Mouse (Mus musculus) liver, embryonic 16.5 days (tissue): ENCODE measurements around the gene 2310022B05Rik. TPM values are rescaled to one million over a fixed set of nuclear protein-coding genes. Genes with fewer than 3 reads are reported as not detected.

Experiments used
- ATAC-seq: fragments of 200-750 bp; cut with Nextera tagmentation; 2 replicates; pipeline ENCODE4 v1.8.0; 2017; ENCODE audit warnings: low read depth, mild to moderate bottlenecking, moderate number of reproducible peaks, moderate library complexity
- H3K27ac ChIP-seq: fragments of 300-500 bp; sonication (generic); 2 replicates; pipeline ENCODE4 v1.5.1; 2014; ENCODE audit warnings: mild to moderate bottlenecking, low read length
- H3K27me3 ChIP-seq: fragments of 300-500 bp; sonication (generic); 2 replicates; pipeline ENCODE4 v1.6.1; 2014; ENCODE audit warnings: low read depth, low read length, mixed read lengths; ENCODE audit not compliant: control insufficient read depth, insufficient read depth
- H3K36me3 ChIP-seq: fragments of 300-500 bp; sonication (generic); 2 replicates; pipeline ENCODE4 v1.6.1; 2014; ENCODE audit warnings: mild to moderate bottlenecking; ENCODE audit not compliant: control insufficient read depth, insufficient read depth
- H3K4me1 ChIP-seq: fragments of 300-500 bp; sonication (generic); 2 replicates; pipeline ENCODE4 v1.6.1; 2014; ENCODE audit warnings: low read depth, low read length, mixed read lengths; ENCODE audit not compliant: control insufficient read depth
- H3K4me2 ChIP-seq: fragments of 300-500 bp; sonication (generic); 2 replicates; pipeline ENCODE4 v1.6.1; 2014; ENCODE audit warnings: low read depth, low read length, mixed read lengths
- H3K4me3 ChIP-seq: fragments of 300-500 bp; sonication (generic); 2 replicates; pipeline ENCODE4 v1.5.1; 2014; ENCODE audit warnings: low read depth, mild to moderate bottlenecking, low read length
- H3K9ac ChIP-seq: fragments of 300-500 bp; sonication (generic); 2 replicates; pipeline ENCODE4 v1.6.1; 2014; ENCODE audit warnings: low read depth, low read length
- H3K9me3 ChIP-seq: fragments of 300-500 bp; sonication (generic); replicated peaks from 2 replicates; pipeline ENCODE4 v1.6.1; 2016; ENCODE audit warnings: low read length; ENCODE audit not compliant: control insufficient read depth
- WGBS: fragments of 180-500 bp; shearing (Covaris S2); extraction: QIAGEN DNeasy Blood & Tissue Kit; methylation state at CpG from one replicate; pipeline ENCODE4 v1.1.7; 2014; ENCODE audit not compliant: insufficient replicate concordance; 5-methylcytosine and 5-hydroxymethylcytosine counted together
- polyA plus RNA-seq: library from polyadenylated mRNA; unstranded; fragments of >200 nt; fragmentation: Nextera tagmentation; extraction: Ambion mirVana; gene quantifications from 2 replicates; pipeline ENCODE4 v1.2.1, GENCODE M21; 2015

2310022B05Rik gene
- polyA plus RNA-seq = 5.3 and 6.4 TPM in 2 replicates

GRCm38 (mm10) chr8:124663112-124663873 lies at the start of gene 2310022B05Rik:
Gene 2310022B05Rik, minus strand, starts transcription at chr8:124663369.
- Histone ChIP-seq H3K9ac (peak within 1 kb of the TSS; percentile 88), H3K27ac (peak within 1 kb of the TSS; percentile 67), H3K4me3 (peak within 1 kb of the TSS; percentile 90), H3K9me3 (no peaks in the 10 kb centered on the region), H3K36me3 (no peaks in the 10 kb centered on the region), H3K4me2 (peak within 1 kb of the TSS; percentile 98), H3K4me1 (peaks cover 38% of the 10 kb centered on the region), H3K27me3 (no peaks in the 10 kb centered on the region)
- peak; percentile 81 for ATAC-seq
- 2% methylated on average over 55 of the region's 69 CpGs for WGBS

- 88% methylated on average over 8 of the region's 8 CpGs for WGBS
- Histone ChIP-seq H3K27ac (no peak overlapping the region), H3K4me2 (no peak overlapping the region), H3K9me3 (no peaks in the 10 kb centered on the region), H3K9ac (no peak overlapping the region), H3K36me3 (peaks cover 4% of the 10 kb centered on the region), H3K27me3 (no peaks in the 10 kb centered on the region), H3K4me3 (no peak overlapping the region), H3K4me1 (no peaks in the 10 kb centered on the region)
- ATAC-seq = no peak
These were observed 42.7 kb upstream of the 2310022B05Rik start for GRCm38 (mm10) chr8:124705823-124706222.

- H3K9ac ChIP-seq = no peak overlapping the region
- H3K9me3 ChIP-seq = no peaks in the 10 kb centered on the region
- no peaks in the 10 kb centered on the region for H3K27me3 ChIP-seq
- peaks cover 4% of the 10 kb centered on the region; the same call in 1 of the 2 replicates for H3K36me3 ChIP-seq
- H3K27ac ChIP-seq = no peak overlapping the region
- H3K4me1 ChIP-seq = no peaks in the 10 kb centered on the region
- no peak for ATAC-seq
- WGBS = 81% methylated on average over 4 of the region's 4 CpGs
- H3K4me3 ChIP-seq = no peak overlapping the region
- H3K4me2 ChIP-seq = no peak overlapping the region
These were observed 41.2 kb upstream of the 2310022B05Rik start for GRCm38 (mm10) chr8:124704376-124704775.

DNA sequence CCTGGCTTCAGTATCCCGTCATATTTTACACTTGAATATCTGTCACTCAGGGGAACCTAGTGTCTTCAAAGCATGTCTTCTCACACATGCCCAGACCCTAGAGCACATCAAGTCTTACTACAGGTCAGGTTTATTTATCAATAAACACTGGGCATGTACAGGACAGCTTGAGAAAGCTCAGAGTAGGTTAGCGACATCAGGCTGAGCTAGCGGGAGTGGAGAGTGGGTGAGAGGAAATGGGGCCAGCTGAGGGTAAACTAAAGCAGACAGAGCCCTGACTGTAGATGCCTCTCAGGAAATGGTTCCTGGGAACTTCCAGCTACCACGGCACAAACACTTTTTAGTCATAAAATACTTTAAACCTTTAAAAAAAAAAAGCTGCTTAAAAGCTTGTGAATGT lies 40.4 kb upstream of the 2310022B05Rik start:
- Histone ChIP-seq H3K36me3 (peaks cover 4% of the 10 kb centered on the region; the same call in 1 of the 2 replicates), H3K9me3 (no peaks in the 10 kb centered on the region), H3K9ac (no peak overlapping the region), H3K4me1 (no peaks in the 10 kb centered on the region), H3K27me3 (no peaks in the 10 kb centered on the region), H3K27ac (no peak overlapping the region), H3K4me3 (no peak overlapping the region), H3K4me2 (no peak overlapping the region)
- 71% methylated on average over 4 of the region's 4 CpGs for WGBS
- ATAC-seq = no peak

DNA sequence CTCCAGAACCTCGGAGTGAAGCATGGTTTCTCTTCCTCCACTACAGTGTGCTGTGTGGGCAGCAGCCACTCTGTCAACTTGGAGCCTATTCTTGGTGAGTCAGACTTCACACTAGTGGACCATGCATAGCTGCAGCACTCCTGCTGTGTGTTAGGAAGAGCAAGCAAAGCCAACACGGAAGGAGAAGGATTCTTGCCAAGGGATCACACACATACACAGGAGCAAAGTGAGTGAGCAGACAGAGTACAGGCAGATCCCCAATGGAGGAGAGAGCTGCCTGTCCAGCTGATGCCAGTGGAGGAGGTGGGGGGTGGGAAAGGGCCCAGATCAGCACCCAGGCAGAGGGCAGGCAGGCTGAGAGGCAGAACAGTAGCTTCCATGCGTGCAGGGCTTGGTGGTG lies 39.0 kb upstream of the 2310022B05Rik start:
- no peak for ATAC-seq
- Histone ChIP-seq H3K4me1 (no peaks in the 10 kb centered on the region), H3K36me3 (peaks cover 6% of the 10 kb centered on the region), H3K4me3 (no peak overlapping the region), H3K27ac (no peak overlapping the region), H3K27me3 (no peaks in the 10 kb centered on the region), H3K4me2 (no peak overlapping the region), H3K9me3 (no peaks in the 10 kb centered on the region), H3K9ac (no peak overlapping the region)
- 72% methylated on average over 3 of the region's 3 CpGs for WGBS

- Histone ChIP-seq H3K27me3 (no peaks in the 10 kb centered on the region), H3K36me3 (peaks cover 6% of the 10 kb centered on the region), H3K9ac (no peak overlapping the region), H3K9me3 (no peaks in the 10 kb centered on the region), H3K27ac (no peak overlapping the region), H3K4me2 (no peak overlapping the region), H3K4me3 (no peak overlapping the region), H3K4me1 (no peaks in the 10 kb centered on the region)
- 33% methylated on average over 9 of the region's 9 CpGs for WGBS
- ATAC-seq = no peak
These were observed 37.9 kb upstream of the 2310022B05Rik start for GRCm38 (mm10) chr8:124701023-124701422.

GRCm38 (mm10) chr8:124700271-124700670 lies 37.1 kb upstream of the 2310022B05Rik start:
- Histone ChIP-seq H3K4me2 (no peak overlapping the region), H3K9ac (no peak overlapping the region), H3K27ac (no peak overlapping the region), H3K4me1 (no peaks in the 10 kb centered on the region), H3K36me3 (peaks cover 6% of the 10 kb centered on the region), H3K4me3 (no peak overlapping the region), H3K27me3 (no peaks in the 10 kb centered on the region), H3K9me3 (no peaks in the 10 kb centered on the region)
- 77% methylated on average over 5 of the region's 5 CpGs for WGBS
- ATAC-seq = no peak

DNA sequence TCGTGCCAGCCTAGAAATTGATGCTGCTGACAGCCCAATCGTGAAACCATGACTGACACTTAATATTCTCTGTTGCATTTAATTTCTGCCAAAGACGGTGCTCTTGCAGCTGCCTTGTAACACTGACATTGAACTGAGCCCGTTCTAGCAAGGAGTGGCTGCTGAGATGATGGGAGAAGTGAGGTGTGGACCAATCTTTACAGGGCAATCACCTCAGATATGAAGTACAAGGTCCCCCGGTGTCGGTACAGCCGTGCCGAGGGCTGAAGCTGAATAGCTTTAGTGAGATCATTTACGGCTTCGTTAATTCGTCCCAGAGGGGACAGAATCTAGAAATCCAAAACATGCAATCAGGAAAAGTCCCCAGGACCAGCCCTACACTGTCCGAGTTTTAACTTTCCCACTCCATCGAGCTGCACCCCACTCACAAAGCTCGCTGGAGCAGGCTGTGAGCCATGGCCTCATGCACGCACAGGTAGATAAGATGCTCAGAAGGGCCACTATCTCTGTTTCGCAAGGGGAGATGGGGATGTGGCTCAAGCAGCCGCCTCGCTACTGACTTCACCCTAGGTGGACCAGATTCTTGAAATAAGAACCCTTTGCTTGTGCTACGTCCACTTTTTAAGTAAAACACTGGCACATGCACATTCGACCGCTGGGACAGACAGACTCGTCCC lies 32.4 kb upstream of the 2310022B05Rik start:
- Histone ChIP-seq H3K9ac (no peak overlapping the region), H3K27me3 (no peaks in the 10 kb centered on the region), H3K27ac (no peak overlapping the region), H3K4me3 (no peak overlapping the region), H3K36me3 (peaks cover 6% of the 10 kb centered on the region), H3K9me3 (no peaks in the 10 kb centered on the region), H3K4me2 (no peak overlapping the region), H3K4me1 (no peaks in the 10 kb centered on the region)
- ATAC-seq = no peak
- 79% methylated on average over 22 of the region's 22 CpGs for WGBS

DNA sequence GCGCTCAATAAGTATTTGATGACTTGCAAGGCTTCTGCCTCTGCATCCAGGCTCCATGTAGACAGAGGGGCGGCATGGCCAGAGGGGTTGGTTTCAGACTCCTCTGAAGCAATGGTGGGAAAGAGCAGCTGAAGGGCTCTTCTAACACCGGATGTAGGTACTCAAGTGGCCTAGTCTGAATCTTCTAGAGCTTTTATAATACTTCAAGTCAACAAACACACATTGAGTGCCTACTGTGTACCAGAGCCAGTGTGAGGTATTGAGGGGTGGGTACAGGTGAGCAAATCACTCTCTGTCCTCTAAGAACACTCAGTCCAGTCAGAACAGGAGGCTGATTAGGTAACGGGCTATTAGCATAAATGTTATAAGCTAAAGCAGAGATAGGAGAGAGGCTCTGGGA lies 28.5 kb upstream of the 2310022B05Rik start:
- Histone ChIP-seq H3K4me3 (no peak overlapping the region), H3K4me1 (no peaks in the 10 kb centered on the region), H3K9ac (no peak overlapping the region), H3K36me3 (peaks cover 4% of the 10 kb centered on the region), H3K4me2 (no peak overlapping the region), H3K27ac (no peak overlapping the region), H3K9me3 (no peaks in the 10 kb centered on the region), H3K27me3 (no peaks in the 10 kb centered on the region)
- ATAC-seq = no peak
- WGBS = 75% methylated on average over 4 of the region's 4 CpGs
